Mouse (Mus musculus): ENCODE measurements around the gene Birc6.

GRCm38 (mm10) chr17:74507934-74508333 lies 20.2 kb upstream of the Birc6 start:
- TF ChIP-seq CTCF (IDR thresholded peaks at IDR 0.05; ENCODE audit: extremely low read depth, insufficient read length, insufficient replicate concordance, low read depth, low read length) (no peak), POLR2A (IDR thresholded peaks at IDR 0.05; ENCODE audit: low read depth, low read length) (no peak)
